Mouse (Mus musculus) CD4-positive helper T cell, adult 2 months (primary cell): ENCODE measurements around the gene Tmem14a.
"Not testable (repeated sequence)": the region's sequence is repeated elsewhere in the genome, so short reads cannot be mapped to it uniquely, and the experiment has no call there.

ENCODE experiments used
- DNase-seq: peaks from one replicate; pipeline ENCODE4 v3.0.0-alpha.2; 2012; ENCODE audit warnings: low read depth, missing footprints, low spot score

Tmem14a gene

GRCm38 (mm10) chr1:21252566-21253302 lies 34.4 kb downstream of the Tmem14a start:
- no peak for DNase-seq

GRCm38 (mm10) chr1:21253303-21253650 lies 34.9 kb downstream of the Tmem14a start:
- DNase-seq = no peak

- no peak for DNase-seq
These were observed 35.5 kb downstream of the Tmem14a start for GRCm38 (mm10) chr1:21253856-21254255.

GRCm38 (mm10) chr1:21255625-21256345 lies 37.4 kb downstream of the Tmem14a start:
- DNase-seq = no peak

GRCm38 (mm10) chr1:21256391-21256790 lies 38.0 kb downstream of the Tmem14a start:
- DNase-seq = no peak

GRCm38 (mm10) chr1:21256871-21257270 lies 38.5 kb downstream of the Tmem14a start:
- DNase-seq = no peak

- DNase-seq = not testable (repeated sequence)
These were observed 41.6 kb downstream of the Tmem14a start for GRCm38 (mm10) chr1:21259981-21260380.

GRCm38 (mm10) chr1:21262401-21262800 lies 44.0 kb downstream of the Tmem14a start:
- DNase-seq = no peak

- DNase-seq = no peak
These were observed 45.6 kb downstream of the Tmem14a start for GRCm38 (mm10) chr1:21263986-21264385.

- DNase-seq = no peak
These were observed 46.4 kb downstream of the Tmem14a start for GRCm38 (mm10) chr1:21264747-21265146.

GRCm38 (mm10) chr1:21266766-21267165 lies 48.4 kb downstream of the Tmem14a start:
- DNase-seq = no peak

GRCm38 (mm10) chr1:21267466-21267865 lies 49.1 kb downstream of the Tmem14a start:
- not testable (repeated sequence) for DNase-seq

- DNase-seq = peak; percentile 79
These were observed 53.1 kb downstream of the Tmem14a start for GRCm38 (mm10) chr1:21271343-21272055.

GRCm38 (mm10) chr1:21272056-21272431 lies 53.7 kb downstream of the Tmem14a start:
- DNase-seq = no peak

GRCm38 (mm10) chr1:21273091-21273490 lies 54.7 kb downstream of the Tmem14a start:
- no peak for DNase-seq

- no peak for DNase-seq
These were observed 56.2 kb downstream of the Tmem14a start for GRCm38 (mm10) chr1:21274437-21275040.

GRCm38 (mm10) chr1:21275366-21275765 lies 57.0 kb downstream of the Tmem14a start:
- DNase-seq = not testable (repeated sequence)

GRCm38 (mm10) chr1:21276158-21276557 lies 57.8 kb downstream of the Tmem14a start:
- DNase-seq = not testable (repeated sequence)
